Mouse (Mus musculus) olfactory bulb, adult 2 months (tissue): ENCODE results near the gene Hddc3.

Experiments used
- CTCF ChIP-seq: fragments of 200-500 bp; IDR thresholded peaks from 2 replicates; pipeline ENCODE4 v1.5.1; 2012; ENCODE audit warnings: low read depth, mild to moderate bottlenecking, low read length, moderate library complexity; ENCODE audit not compliant: insufficient read depth
- POLR2A ChIP-seq: fragments of 200-500 bp; IDR thresholded peaks from 2 replicates; pipeline ENCODE4 v1.6.1; 2012; ENCODE audit warnings: mild to moderate bottlenecking, low read depth, low read length, moderate library complexity; ENCODE audit not compliant: insufficient read depth

DNA sequence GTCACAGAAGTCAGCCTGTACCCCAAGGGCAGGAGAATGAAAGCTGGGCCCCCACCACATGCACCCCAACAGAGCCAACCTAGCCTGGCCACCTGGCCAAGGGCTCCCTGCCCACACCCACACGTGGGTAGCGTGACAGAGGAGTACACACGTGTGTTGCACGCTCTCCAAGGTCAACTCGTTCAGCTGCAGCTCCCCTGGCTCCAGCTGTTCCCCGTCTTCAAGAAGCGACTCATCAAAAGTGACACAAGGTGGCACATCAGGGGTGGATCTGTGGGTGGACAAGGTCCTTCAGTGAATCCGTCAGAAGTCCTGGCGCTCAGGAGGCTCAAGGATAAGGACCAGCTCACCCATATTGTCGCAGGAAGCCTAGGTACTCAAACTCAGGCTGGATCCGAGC lies 40.0 kb downstream of the Hddc3 start:
- TF ChIP-seq CTCF, result no peak
- TF ChIP-seq POLR2A, result no peak
